Mouse (Mus musculus) CH12.LX (cell line): Measurements from ENCODE around the gene Dlx3. TPM values are rescaled to one million over a fixed set of nuclear protein-coding genes. Genes with fewer than 3 reads are reported as not detected.

Experiments
- DNase-seq: peaks from one replicate; pipeline ENCODE4 v3.0.0-alpha.2; 2013; ENCODE audit errors: extremely low read depth
- H3K27ac ChIP-seq: 2 replicates; pipeline ENCODE4 v1.5.1; 2012; ENCODE audit warnings: low read depth, mild to moderate bottlenecking, control low read depth, moderate library complexity; ENCODE audit not compliant: insufficient read depth
- H3K27me3 ChIP-seq: replicated peaks from 2 replicates; pipeline ENCODE3; 2012; ENCODE audit warnings: inconsistent platforms
- H3K36me3 ChIP-seq, 2 experiments: replicated peaks in 1 of 2; 2 replicates each; pipeline versions ENCODE3 to v1.6.1; 2012; ENCODE audit warnings: inconsistent platforms in 1 of 2, low read length in 1 of 2, mild to moderate bottlenecking in 1 of 2, mixed read lengths in 1 of 2, moderate library complexity in 1 of 2; ENCODE audit not compliant: control insufficient read depth in 1 of 2, insufficient read depth in 1 of 2
- H3K4me1 ChIP-seq, 2 experiments: 2 replicates each; pipeline ENCODE4 v1.6.1; 2012; ENCODE audit warnings: inconsistent platforms in 1 of 2, moderate library complexity in 1 of 2; ENCODE audit not compliant: insufficient read depth in 2 of 2, control insufficient read depth in 1 of 2
- H3K4me2 ChIP-seq: 2 replicates; pipeline ENCODE4 v1.6.1; 2012; ENCODE audit warnings: low read depth, mild to moderate bottlenecking, control low read depth; ENCODE audit not compliant: poor library complexity, insufficient read depth, severe bottlenecking
- H3K4me3 ChIP-seq, 3 experiments: fragments of 150-350 bp in 1 of 3; sonication (generic) in 1 of 3; replicated peaks in 1 of 3; 2 replicates each; pipeline versions ENCODE3 to v1.5.1; 2011 to 2012; ENCODE audit warnings: low read depth in 2 of 3, low read length in 2 of 3, mild to moderate bottlenecking in 2 of 3, moderate library complexity in 2 of 3, control low read depth in 1 of 3, improper control_type of control experiment in 1 of 3, inconsistent platforms in 1 of 3, mixed read lengths in 1 of 3; ENCODE audit not compliant: poor library complexity in 1 of 3
- H3K79me2 ChIP-seq: replicated peaks from 2 replicates; pipeline ENCODE4 v1.6.1; 2012; ENCODE audit warnings: mild to moderate bottlenecking, moderate library complexity; ENCODE audit not compliant: control insufficient read depth, poor library complexity, insufficient read depth, severe bottlenecking; ENCODE audit errors: extremely low read depth
- H3K9ac ChIP-seq: 2 replicates; pipeline ENCODE4 v1.6.1; 2012; ENCODE audit warnings: low read depth, mild to moderate bottlenecking, control low read depth, moderate library complexity; ENCODE audit not compliant: insufficient read depth
- H3K9me3 ChIP-seq: replicated peaks from 2 replicates; pipeline ENCODE3; 2012; ENCODE audit warnings: low read length, inconsistent platforms, mixed read lengths
- CTCF ChIP-seq, 2 experiments: IDR thresholded peaks in 1 of 2; conservative IDR thresholded peaks in 1 of 2; 2 replicates each; pipeline ENCODE4 v1.5.1; 2011 to 2012; ENCODE audit warnings: low read depth in 2 of 2, low read length in 2 of 2, improper control_type of control experiment in 1 of 2, inconsistent platforms in 1 of 2, mild to moderate bottlenecking in 1 of 2, moderate library complexity in 1 of 2
- E2F4 ChIP-seq: IDR thresholded peaks from 2 replicates; pipeline ENCODE4 v1.6.1; 2011; ENCODE audit warnings: low read depth, low read length, improper control_type of control experiment; ENCODE audit not compliant: insufficient replicate concordance
- ELF1 ChIP-seq: IDR thresholded peaks from 2 replicates; pipeline ENCODE4 v1.6.1; 2014; ENCODE audit warnings: low read depth, mild to moderate bottlenecking, inconsistent platforms, low read length, improper control_type of control experiment
- EP300 ChIP-seq: IDR thresholded peaks from 2 replicates; pipeline ENCODE4 v1.6.1; 2011; ENCODE audit warnings: low read length, improper control_type of control experiment
- GABPA ChIP-seq: IDR thresholded peaks from 2 replicates; pipeline ENCODE4 v1.6.1; 2012; ENCODE audit warnings: low read depth, low read length, improper control_type of control experiment, inconsistent platforms; ENCODE audit not compliant: insufficient replicate concordance
- JUN ChIP-seq: IDR thresholded peaks from 2 replicates; pipeline ENCODE4 v1.6.1; 2011; ENCODE audit warnings: low read depth, mild to moderate bottlenecking, low read length, improper control_type of control experiment, moderate library complexity; ENCODE audit not compliant: insufficient read depth
- MAFK ChIP-seq: IDR thresholded peaks from 2 replicates; pipeline ENCODE4 v1.6.1; 2011; ENCODE audit warnings: low read length, improper control_type of control experiment; ENCODE audit not compliant: insufficient replicate concordance
- MAX ChIP-seq: IDR thresholded peaks from 2 replicates; pipeline ENCODE4 v1.6.1; 2011; ENCODE audit warnings: low read length, improper control_type of control experiment
- MXI1 ChIP-seq: IDR thresholded peaks from 2 replicates; pipeline ENCODE4 v1.6.1; 2011; ENCODE audit warnings: mild to moderate bottlenecking, low read depth, low read length, improper control_type of control experiment
- MYC ChIP-seq: IDR thresholded peaks from 2 replicates; pipeline ENCODE4 v1.6.1; 2011; ENCODE audit warnings: low read depth, mild to moderate bottlenecking, improper control_type of control experiment, low read length
- PAX5 ChIP-seq: IDR thresholded peaks from 2 replicates; pipeline ENCODE4 v1.6.1; 2012; ENCODE audit warnings: low read length, inconsistent platforms, mixed read lengths
- POLR2AphosphoS2 ChIP-seq: IDR thresholded peaks from 2 replicates; pipeline ENCODE4 v1.6.1; 2011; ENCODE audit warnings: low read depth, low read length, improper control_type of control experiment
- RAD21 ChIP-seq: IDR thresholded peaks from 2 replicates; pipeline ENCODE4 v1.6.1; 2011; ENCODE audit warnings: low read depth, mild to moderate bottlenecking, low read length, improper control_type of control experiment, moderate library complexity
- RCOR1 ChIP-seq: conservative IDR thresholded peaks from 2 replicates; pipeline ENCODE4 v1.6.1; 2012; ENCODE audit warnings: low read depth, mild to moderate bottlenecking, inconsistent platforms, low read length, improper control_type of control experiment
- SMC3 ChIP-seq: IDR thresholded peaks from 2 replicates; pipeline ENCODE4 v1.6.1; 2011; ENCODE audit warnings: low read depth, low read length, improper control_type of control experiment
- TBP ChIP-seq: conservative IDR thresholded peaks from 2 replicates; pipeline ENCODE4 v1.6.1; 2011; ENCODE audit warnings: low read depth, low read length, improper control_type of control experiment
- TCF12 ChIP-seq: IDR thresholded peaks from 2 replicates; pipeline ENCODE4 v1.6.1; 2014; ENCODE audit warnings: low read depth, mild to moderate bottlenecking, inconsistent platforms, low read length, improper control_type of control experiment
- UBTF ChIP-seq: IDR thresholded peaks from 2 replicates; pipeline ENCODE4 v1.6.1; 2012; ENCODE audit warnings: low read depth, mild to moderate bottlenecking, inconsistent platforms, low read length, improper control_type of control experiment, moderate library complexity
- USF1 ChIP-seq: IDR thresholded peaks from 2 replicates; pipeline ENCODE4 v1.6.1; 2014; ENCODE audit warnings: low read depth, mild to moderate bottlenecking, inconsistent platforms, low read length, improper control_type of control experiment
- USF2 ChIP-seq: conservative IDR thresholded peaks from 2 replicates; pipeline ENCODE4 v1.6.1; 2011; ENCODE audit warnings: low read depth, low read length, improper control_type of control experiment
- ZKSCAN1 ChIP-seq: IDR thresholded peaks from 2 replicates; pipeline ENCODE4 v1.6.1; 2012; ENCODE audit warnings: low read depth, inconsistent platforms, low read length, improper control_type of control experiment, borderline replicate concordance
- dilution Hi-C: fragments of 300-500 bp; cut with MboI; formaldehyde crosslinking; loops from 2 replicates; pipeline ENCODE4 v1.14.3; 2020; ENCODE audit warnings: low sequenced_read_pairs; ENCODE audit not compliant: extremely low pct_unique_long_range_greater_than_20kb, extremely low pct_ligation_motif_present
- in situ Hi-C: fragments of 300-500 bp; cut with MboI; formaldehyde crosslinking; loops from 3 replicates; pipeline ENCODE4 v1.14.3; 2019; ENCODE audit warnings: low sequenced_read_pairs, low pct_ligation_motif_present, low pct_unique_long_range_greater_than_20kb, mixed read lengths
- polyA plus RNA-seq: library from polyadenylated mRNA; unstranded; fragments of >175 nt; gene quantifications from 2 replicates; pipeline ENCODE4 v1.2.1, GENCODE M21; 2012; ENCODE audit warnings: low read depth; ENCODE audit not compliant: insufficient read length
- total RNA-seq, 2 experiments: library from RNA; depleted of rRNA; stranded (reverse); fragments of 300-350 nt in 1 of 2; fragments of >200 nt in 1 of 2; gene quantifications; 2 replicates each; pipeline ENCODE4 v1.2.3; 2012 to 2014

Gene Dlx3
- total and polyA plus RNA-seq, 3 experiments, result 0.08 to 0.55 (median 0.17) TPM

- no peak for DNase-seq
- in situ Hi-C loops (no loop called here), dilution Hi-C loops (loop anchor here (25.0 kb wide), 1 partner anchor 95 kb away; no protein-coding TSS in a partner anchor)
- no peak overlapping the region for H3K9ac ChIP-seq
- H3K4me2 ChIP-seq, result no peak overlapping the region
- no peak overlapping the region for H3K4me3 ChIP-seq
- peaks cover 97% of the 10 kb centered on the region for H3K27me3 ChIP-seq
- no peaks in the 10 kb centered on the region for H3K79me2 ChIP-seq
- no peaks in the 10 kb centered on the region for H3K36me3 ChIP-seq
- no peaks in the 10 kb centered on the region for H3K9me3 ChIP-seq
- TF ChIP-seq TBP, result no peak
- TF ChIP-seq PAX5, result no peak
- TF ChIP-seq MYC, result no peak
- no peak for TF ChIP-seq ELF1
- TF ChIP-seq E2F4, result no peak
- no peak for TF ChIP-seq UBTF
- TF ChIP-seq JUN, result no peak
- TF ChIP-seq MAFK, result no peak
- TF ChIP-seq MAX, result no peak
- no peak for TF ChIP-seq GABPA
- TF ChIP-seq SMC3, result no peak
- TF ChIP-seq USF1, result no peak
- TF ChIP-seq TCF12, result no peak
- TF ChIP-seq RAD21, result no peak
- no peak for TF ChIP-seq RCOR1
- no peak for TF ChIP-seq MXI1
- no peak for TF ChIP-seq POLR2AphosphoS2
- no peak for TF ChIP-seq CTCF (conservative IDR thresholded peaks at IDR 0.05 in 1 of 2, IDR thresholded peaks at IDR 0.05 in 1 of 2; ENCODE audit: low read depth in 2 of 2, low read length in 2 of 2)
- no peak overlapping the region for H3K27ac ChIP-seq
- H3K4me1 ChIP-seq, result peaks cover 0 to 16% of the 10 kb centered on the region in 2 experiments; a peak in 2 of 4 replicates
These were observed 22.3 kb downstream of the Dlx3 start for GRCm38 (mm10) chr11:95142258-95142657.

- no peak overlapping the region for H3K27ac ChIP-seq
- in situ Hi-C loops, result no loop called here
- no peak overlapping the region for H3K4me2 ChIP-seq
- H3K4me1 ChIP-seq, result peaks cover 0 to 16% of the 10 kb centered on the region in 2 experiments; a peak in 2 of 4 replicates
- H3K4me3 ChIP-seq, result no peak overlapping the region
- TF ChIP-seq TCF12 (no peak), ZKSCAN1 (no peak), USF1 (no peak), SMC3 (no peak), USF2 (no peak), EP300 (no peak)
- TF ChIP-seq, all 38 proteins: peak for 0
- dilution Hi-C loops, result loop anchor here (25.0 kb wide), 1 partner anchor 94 kb away; no protein-coding TSS in a partner anchor
- Histone ChIP-seq H3K9ac (no peak overlapping the region), H3K9me3 (no peaks in the 10 kb centered on the region), H3K79me2 (no peaks in the 10 kb centered on the region), H3K36me3 (no peaks in the 10 kb centered on the region), H3K27me3 (peaks cover 98% of the 10 kb centered on the region)
- DNase-seq, result no peak
These were observed 23.2 kb downstream of the Dlx3 start for GRCm38 (mm10) chr11:95142980-95143575.
